Comparison of ENCODE assay signal across 28 mouse cellular contexts in genomic region chr8:102414931-102415330, GRCm38 (mm10).
"Had no signal": no experiment of that assay in that cellular context is flagged by ENCODE, and none has a peak within 500 bp of the region (broad histone marks: within the 10 kb centered on the region; RNA-seq: fewer than 3 reads in every experiment).

No protein-coding gene starts in this region.

- H3K27ac ChIP-seq: embryonic facial prominence, embryonic 10.5 days; embryonic facial prominence, embryonic 12.5 days; embryonic facial prominence, embryonic 13.5 days; embryonic facial prominence, embryonic 15.5 days; forebrain, embryonic 10.5 days; forebrain, embryonic 12.5 days; forebrain, embryonic 13.5 days; forebrain, embryonic 15.5 days; gastrocnemius, adult 2 months; heart, adult 2 months; heart, embryonic 10.5 days had no signal

- H3K4me3 ChIP-seq: embryonic facial prominence, embryonic 10.5 days; embryonic facial prominence, embryonic 12.5 days; embryonic facial prominence, embryonic 13.5 days; embryonic facial prominence, embryonic 15.5 days; erythroblast, embryonic 14.5 days; forebrain, embryonic 10.5 days; forebrain, embryonic 12.5 days; forebrain, embryonic 13.5 days; forebrain, embryonic 15.5 days; gastrocnemius, adult 2 months; heart, adult 2 months; heart, embryonic 10.5 days had no signal

- H3K9ac ChIP-seq: embryonic facial prominence, embryonic 12.5 days; embryonic facial prominence, embryonic 13.5 days; embryonic facial prominence, embryonic 15.5 days; forebrain, embryonic 12.5 days; forebrain, embryonic 13.5 days; forebrain, embryonic 15.5 days had no signal

- H3K4me2 ChIP-seq: embryonic facial prominence, embryonic 12.5 days; embryonic facial prominence, embryonic 13.5 days; embryonic facial prominence, embryonic 15.5 days; forebrain, embryonic 12.5 days; forebrain, embryonic 13.5 days; forebrain, embryonic 15.5 days had no signal

- DNase-seq: cerebellum, adult 2 months; cerebellum, adult 8-10 months; cerebellum, adult 9-10 months; cerebellum, adult 9-11 months; cerebellum, postnatal 10 days; cerebellum, postnatal 14 days; cerebellum, postnatal 25 days; cerebellum, postnatal 36 days; embryo, embryonic 11 days; gastrocnemius, adult 2 months; gastrocnemius, postnatal 10 days; gastrocnemius, postnatal 14 days; gastrocnemius, postnatal 25 days; gastrocnemius, postnatal 36 days; heart, adult 11 months; heart, adult 18-20 months; heart, adult 2 months had no signal

- H3K27me3 ChIP-seq: embryonic facial prominence, embryonic 12.5 days; embryonic facial prominence, embryonic 13.5 days; embryonic facial prominence, embryonic 15.5 days; forebrain, embryonic 12.5 days; forebrain, embryonic 13.5 days; forebrain, embryonic 15.5 days had no signal

- ATAC-seq: forebrain, embryonic 13.5 days; forebrain, embryonic 15.5 days; forebrain, embryonic 16.5 days had no signal

- H3K4me1 ChIP-seq: embryonic facial prominence, embryonic 10.5 days; embryonic facial prominence, embryonic 12.5 days; embryonic facial prominence, embryonic 13.5 days; embryonic facial prominence, embryonic 15.5 days; forebrain, embryonic 10.5 days; forebrain, embryonic 12.5 days; forebrain, embryonic 13.5 days; forebrain, embryonic 15.5 days; heart, embryonic 10.5 days had no signal

- H3K36me3 ChIP-seq: embryonic facial prominence, embryonic 10.5 days; embryonic facial prominence, embryonic 12.5 days; embryonic facial prominence, embryonic 13.5 days; embryonic facial prominence, embryonic 15.5 days; forebrain, embryonic 10.5 days; forebrain, embryonic 12.5 days; forebrain, embryonic 15.5 days; heart, embryonic 10.5 days had no signal

- H3K9me3 ChIP-seq: embryonic facial prominence, embryonic 10.5 days; embryonic facial prominence, embryonic 12.5 days; embryonic facial prominence, embryonic 13.5 days; embryonic facial prominence, embryonic 15.5 days; forebrain, embryonic 10.5 days; forebrain, embryonic 12.5 days; forebrain, embryonic 13.5 days; forebrain, embryonic 15.5 days; heart, embryonic 10.5 days had no signal
